Mouse (Mus musculus) fibroblast of lung, adult 2 months (primary cell): Measurements from ENCODE around the gene Car12.
"Not testable (repeated sequence)": the region's sequence is repeated elsewhere in the genome, so short reads cannot be mapped to it uniquely, and the experiment has no call there.

ENCODE experiments used
- DNase-seq: peaks from one replicate; pipeline ENCODE4 v3.0.0-alpha.2; 2011; ENCODE audit warnings: low read depth

The Car12 gene

GRCm38 (mm10) chr9:66770701-66771100 lies 57.2 kb downstream of the Car12 start:
- no peak for DNase-seq

DNA sequence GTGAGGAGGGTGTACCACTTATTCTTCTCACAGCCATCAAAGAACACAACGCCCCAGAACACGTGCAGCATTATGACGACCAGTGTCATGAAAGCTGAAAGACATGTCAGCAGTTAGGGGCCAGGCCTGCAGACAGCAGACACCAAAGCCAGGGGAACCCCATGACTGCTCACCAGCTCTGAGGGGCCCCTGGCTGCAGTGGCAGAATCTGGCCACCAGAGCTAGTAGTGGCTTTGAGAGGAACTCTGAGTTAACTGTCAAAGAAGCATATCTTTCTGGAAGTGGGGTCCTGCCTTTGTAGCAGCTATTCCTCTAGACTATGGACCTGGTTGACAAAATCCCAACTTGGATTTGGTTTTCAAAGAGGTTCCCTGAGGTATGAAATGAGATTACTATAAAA lies 71.1 kb downstream of the Car12 start:
- not testable (repeated sequence) for DNase-seq

GRCm38 (mm10) chr9:66787821-66788220 lies 74.3 kb downstream of the Car12 start:
- peak; percentile 36 for DNase-seq

GRCm38 (mm10) chr9:66794629-66795463 lies 81.4 kb downstream of the Car12 start:
- no peak for DNase-seq

GRCm38 (mm10) chr9:66795464-66796324 lies 82.2 kb downstream of the Car12 start, which contains the start of gene Aph1b:
TSS of gene Aph1b (minus strand) at chr9:66795490.
- DNase-seq = peak; percentile 100

DNA sequence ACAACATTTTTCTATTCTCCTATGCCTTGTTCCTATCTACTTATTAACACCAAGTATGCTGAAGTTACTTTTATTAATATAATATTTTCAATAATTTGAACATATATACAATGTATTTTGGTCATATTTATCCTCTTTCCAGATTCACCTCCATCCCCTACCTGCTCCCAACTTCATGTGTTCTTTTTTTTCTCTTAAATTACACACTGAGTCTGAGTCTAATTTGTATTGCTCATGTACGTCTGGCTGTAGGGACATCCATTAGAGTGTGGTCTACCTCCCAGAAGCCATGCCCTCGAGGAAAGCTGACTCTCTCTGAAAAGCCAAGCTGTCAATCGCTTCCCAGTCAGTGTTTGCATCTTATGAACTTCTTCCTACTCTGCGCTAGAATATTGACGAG lies 83.3 kb downstream of the Car12 start, which contains the start of gene Gm10647:
TSS of gene Gm10647 (plus strand) at position 301 of the 400 bp plus-strand sequence.
- no peak for DNase-seq

DNA sequence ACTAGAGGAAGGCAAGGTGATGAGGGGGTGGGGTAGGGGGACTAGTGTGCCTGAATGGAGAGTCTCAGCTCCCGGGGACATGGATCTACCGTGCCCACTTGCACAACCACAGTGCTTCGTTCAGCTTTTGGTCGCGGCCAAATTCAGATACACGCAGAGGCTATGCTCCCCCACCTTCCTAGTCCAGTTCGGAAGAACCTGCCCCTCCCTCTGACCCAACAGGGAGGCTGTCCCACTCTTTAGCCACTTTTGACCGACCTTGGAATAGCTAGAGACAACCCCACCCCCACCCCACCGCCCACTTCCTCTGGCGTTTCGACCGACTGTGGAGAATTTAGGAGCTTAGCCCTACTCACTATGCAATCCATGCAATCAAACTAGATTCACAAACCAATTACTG lies 88.5 kb downstream of the Car12 start:
- no peak for DNase-seq

DNA sequence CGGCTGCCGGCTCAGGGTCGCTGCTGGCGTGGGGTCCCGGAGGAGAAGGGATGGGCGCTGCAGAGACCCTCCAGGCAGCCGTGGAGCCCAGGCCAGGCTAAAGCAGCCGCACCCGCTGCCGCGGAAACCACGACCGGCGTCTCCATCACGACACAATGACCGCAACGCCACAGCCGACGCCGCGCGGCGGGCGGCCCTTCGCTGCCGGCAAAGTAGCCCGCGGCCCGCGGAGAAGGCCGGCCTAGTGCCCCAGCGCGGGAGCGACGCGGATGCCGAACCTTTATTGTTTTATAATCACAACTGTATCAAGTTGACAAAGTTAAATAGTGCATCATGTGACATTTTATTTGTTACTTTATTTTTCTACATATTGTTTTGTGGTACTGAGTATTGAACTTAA lies 92.5 kb downstream of the Car12 start:
- DNase-seq = not testable (repeated sequence)

GRCm38 (mm10) chr9:66813392-66813791 lies 99.9 kb downstream of the Car12 start:
- no peak for DNase-seq
